Mouse (Mus musculus) layer of hippocampus, postnatal 25 days (tissue): ENCODE results near the gene H2-Eb1. TPM values are rescaled to one million over a fixed set of nuclear protein-coding genes. Genes with fewer than 3 reads are reported as not detected.
"Not testable (repeated sequence)": the region's sequence is repeated elsewhere in the genome, so short reads cannot be mapped to it uniquely, and the experiment has no call there.

Experiments used
- DNase-seq, 2 experiments: peaks; one replicate each; pipeline ENCODE4 v3.0.0; 2022; ENCODE audit warnings: mixed read lengths in 2 of 2, low spot score in 1 of 2; ENCODE audit errors: extremely low spot score in 1 of 2
- total RNA-seq, 2 experiments: library from RNA; stranded (reverse); gene quantifications; 2 replicates each; pipeline ENCODE4 v1.2.3; 2021

Gene H2-Eb1
- total RNA-seq, 2 experiments from 2014 or later = 1.0 to 1.6 TPM

DNA sequence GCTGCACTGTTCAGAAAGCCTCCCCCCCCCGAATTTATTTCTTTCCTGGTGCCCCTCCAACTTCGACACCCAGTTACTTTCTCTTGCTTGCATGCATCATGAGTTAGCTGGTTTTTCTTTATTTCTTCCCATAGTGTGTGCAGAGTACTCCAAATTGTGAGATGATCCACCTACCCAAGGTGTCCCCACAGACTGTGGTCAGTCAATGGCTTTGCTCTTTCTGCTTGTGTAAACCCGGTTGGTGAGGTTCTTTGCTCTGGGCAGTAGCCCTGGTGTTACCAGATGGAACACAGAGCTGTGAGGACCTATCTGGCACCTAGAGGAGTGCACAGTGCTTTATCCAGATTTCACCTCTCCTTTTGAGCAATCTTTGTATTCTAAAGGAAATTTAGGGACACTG lies 17.5 kb upstream of the H2-Eb1 start:
- DNase-seq = no peak

DNA sequence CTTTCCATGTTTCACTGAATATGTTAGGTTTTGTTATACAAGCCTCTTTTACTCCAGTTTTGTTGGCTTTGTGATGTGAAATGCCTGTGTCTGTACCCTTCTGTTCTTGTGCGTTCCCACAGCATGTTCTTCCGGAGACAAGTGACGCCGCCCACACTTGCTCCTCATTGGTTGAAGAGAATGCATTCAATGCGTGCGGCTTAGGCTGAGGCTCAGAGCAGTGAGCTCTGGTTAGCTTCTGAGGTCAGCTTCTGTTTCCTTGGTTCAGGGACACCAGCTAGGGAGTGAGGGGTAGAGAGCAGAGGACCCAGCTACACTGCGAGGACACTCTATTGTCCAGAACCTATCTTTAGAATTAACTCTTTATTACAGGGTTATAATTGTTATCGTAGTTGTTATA lies 14.1 kb upstream of the H2-Eb1 start:
- peak; percentile 59 to 83 for DNase-seq

DNA sequence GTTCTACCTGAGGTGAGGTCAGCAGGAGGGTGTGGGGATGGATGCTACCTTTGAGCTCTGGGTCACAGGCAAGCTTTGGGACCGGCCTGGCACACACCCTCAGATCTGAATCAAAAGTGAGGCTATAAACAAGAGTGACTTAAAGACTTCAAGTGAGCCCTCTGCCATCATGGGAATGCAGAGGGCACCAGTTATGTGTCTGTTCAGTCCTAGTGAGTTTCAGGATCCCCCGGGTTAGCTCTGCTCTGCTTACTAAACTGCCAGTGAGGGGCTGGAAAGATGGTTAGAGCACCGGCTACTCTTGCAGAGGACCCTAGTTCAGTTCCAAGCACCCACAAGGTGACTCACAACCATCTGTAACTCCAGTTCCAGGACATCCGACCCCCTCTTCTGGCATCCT lies 13.1 kb upstream of the H2-Eb1 start:
- DNase-seq = no peak

DNA sequence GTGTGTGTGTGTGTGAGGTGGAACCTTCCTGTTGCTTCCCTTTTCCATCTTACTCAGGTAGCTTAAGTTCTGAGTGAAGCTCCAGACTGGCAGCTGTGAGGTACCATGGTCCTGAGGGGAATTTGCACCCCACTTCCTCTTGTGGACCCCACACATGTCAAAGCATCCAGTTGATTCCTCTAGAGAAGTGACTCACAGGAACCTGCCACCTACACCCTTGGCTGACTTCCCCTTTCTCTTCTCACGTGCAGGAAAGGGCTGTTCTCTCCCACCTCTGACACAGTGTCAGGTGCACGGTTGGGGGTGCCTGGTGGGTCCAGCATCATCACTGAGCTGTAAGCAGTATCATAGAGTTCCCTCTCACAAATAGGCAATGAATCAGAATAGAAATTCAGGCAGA lies 12.1 kb upstream of the H2-Eb1 start:
- DNase-seq = no peak

DNA sequence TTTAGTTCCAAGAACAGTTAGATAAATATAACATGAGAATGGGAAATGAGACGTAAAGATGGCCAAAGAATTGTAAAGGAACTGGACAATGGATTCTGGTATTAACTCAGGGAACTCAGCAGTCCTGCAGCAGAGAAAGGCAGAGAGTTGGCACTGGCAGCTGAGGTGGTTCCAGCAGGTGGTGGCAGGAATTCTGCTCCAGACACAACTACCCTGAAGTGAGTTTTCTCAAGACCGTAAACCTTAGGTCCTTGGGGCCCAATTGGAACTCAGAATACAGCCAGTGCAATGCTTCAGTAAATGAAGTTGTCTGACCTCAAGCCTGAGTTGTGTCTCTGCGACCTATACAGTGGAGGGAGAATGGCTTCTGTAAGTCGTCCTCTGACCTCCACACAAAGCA lies 11.4 kb upstream of the H2-Eb1 start:
- no peak for DNase-seq

DNA sequence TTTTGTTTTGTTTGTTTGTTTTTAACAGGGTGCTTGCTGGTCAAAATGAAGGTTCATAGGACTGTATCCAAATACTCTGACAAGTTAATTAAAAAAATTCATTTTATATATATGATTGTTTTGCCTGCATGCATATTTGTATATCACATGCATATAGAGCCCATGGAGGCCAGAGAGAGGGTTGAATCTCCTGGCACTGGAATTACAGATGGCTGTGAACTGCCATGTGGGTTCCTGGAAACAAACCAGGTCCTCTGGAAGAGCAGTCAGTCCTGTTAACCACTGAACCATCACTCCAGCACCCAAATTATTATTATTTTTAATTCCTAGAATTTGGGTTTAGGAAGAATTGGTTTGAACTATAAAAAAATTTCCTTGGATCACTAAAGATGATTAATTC lies 10.4 kb upstream of the H2-Eb1 start:
- no peak for DNase-seq

DNA sequence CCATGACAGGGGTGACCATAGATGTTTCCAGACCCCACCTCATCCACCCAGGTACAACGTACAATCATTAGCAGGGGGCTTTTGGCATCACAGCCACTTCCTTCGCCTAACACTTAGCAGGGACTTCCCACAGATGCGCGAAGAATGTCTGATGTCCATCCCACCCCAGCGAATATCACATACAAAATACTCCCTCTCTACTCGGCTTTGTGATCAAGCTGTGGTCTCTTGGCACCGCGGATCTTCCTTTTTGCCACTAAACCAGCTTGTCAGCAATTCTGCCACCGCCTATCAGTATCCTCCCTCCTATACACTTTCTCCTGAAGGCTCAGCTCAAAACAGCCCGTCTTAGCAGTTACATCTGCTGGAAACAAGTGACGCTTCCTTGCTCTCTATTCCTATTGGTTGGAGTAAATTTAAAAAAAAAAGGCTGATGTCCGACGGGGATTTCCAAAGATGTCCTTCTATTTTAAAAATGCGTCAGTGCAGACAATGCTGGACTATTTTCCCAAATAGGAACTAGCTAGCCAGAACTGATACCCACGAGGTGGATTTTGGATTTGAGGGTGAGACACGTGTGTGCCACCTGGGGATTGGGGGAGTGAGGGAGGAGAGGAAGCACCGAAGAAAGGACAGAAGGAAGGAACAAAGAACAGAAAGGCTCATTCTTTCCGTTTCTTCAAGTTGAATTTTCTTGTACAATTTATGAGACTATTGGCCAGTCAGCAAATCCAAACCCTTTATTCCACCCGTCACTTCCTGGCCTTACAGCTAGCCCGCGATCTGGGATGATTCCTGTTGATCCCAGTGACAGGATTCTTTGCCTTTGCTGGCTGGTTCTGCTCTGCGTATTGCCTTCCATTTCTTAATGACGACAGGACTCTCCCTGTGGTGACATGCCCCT lies 9.5 kb upstream of the H2-Eb1 start:
- DNase-seq = no peak

DNA sequence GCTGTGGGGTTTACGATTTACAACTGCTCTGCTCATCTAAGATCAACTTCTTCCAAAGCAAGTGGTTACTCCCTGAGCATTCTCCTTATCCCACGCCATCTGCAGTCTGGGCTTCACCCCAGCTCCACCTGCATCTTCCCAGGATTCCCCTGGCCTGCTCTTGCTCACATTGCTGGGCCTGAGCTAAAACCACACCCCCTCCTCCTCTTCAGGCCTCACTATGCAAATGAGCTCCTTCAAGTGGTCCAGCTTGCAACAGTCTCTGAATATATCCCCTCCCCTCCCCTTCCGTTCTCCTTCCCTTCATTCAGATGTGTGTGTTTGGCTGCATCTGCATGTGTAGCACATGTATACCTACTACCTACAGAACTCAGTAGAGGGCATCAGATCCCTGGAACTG lies 6.3 kb upstream of the H2-Eb1 start:
- DNase-seq = no peak

DNA sequence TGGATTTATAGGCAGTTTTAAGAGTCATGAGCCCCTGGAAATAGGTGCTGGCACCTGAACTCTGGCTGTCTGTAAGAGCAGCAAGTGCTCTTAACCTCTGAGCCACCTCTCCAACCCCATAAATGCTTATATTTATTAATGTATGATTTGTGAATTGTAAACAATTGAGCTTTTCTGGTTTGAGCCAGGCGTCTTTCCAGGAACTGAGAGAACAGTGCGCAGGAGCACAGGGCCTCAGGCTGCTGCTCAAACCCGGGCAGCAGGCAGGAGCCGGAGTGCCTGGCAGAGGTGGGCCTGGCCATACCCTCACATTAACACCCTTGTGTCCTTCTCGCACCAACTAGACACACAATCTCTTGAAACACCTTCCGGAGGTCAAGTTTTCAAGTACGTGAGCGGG lies 5.6 kb upstream of the H2-Eb1 start:
- no peak for DNase-seq

DNA sequence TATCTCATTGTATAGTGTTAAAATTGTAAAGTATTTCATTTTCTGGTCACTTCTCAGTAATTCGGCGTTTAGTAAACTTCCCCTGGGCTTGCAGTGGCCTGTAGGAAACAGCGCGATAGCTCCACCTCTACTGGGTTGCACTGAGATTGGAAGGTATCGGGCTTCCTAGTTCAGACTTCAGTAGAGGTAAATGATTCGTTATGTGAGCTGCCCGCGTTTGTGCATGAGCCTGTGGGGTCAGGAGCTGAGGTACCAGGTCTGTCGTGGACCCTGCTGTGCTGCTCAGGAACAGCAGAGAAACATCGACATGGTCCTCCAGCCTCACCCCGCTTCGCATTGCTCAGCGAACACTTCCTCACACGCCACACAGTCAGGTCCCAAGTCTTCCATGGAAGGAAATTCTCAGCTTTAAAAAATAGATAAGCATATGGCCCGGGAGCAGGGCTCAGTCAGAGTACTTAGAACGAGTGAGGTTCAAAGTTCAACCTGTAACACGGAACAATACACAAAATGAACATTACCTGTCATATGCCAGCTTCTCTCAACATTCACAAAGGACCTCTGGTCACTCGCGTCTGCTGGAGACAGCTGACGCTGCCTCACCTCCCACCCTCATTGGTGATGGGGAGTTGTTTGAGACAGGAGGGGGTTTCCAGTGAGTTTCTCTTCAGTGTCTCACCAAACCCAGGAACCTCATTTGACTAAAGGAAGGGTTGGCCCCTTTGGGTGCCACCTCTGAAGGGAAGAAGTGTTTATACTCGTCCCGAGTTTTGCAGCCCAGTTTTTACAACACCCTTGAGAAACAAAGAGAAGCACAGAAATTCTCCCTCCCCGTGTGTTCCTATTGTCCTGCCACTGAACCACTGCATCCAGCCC lies 4.7 kb upstream of the H2-Eb1 start:
- no peak for DNase-seq

DNA sequence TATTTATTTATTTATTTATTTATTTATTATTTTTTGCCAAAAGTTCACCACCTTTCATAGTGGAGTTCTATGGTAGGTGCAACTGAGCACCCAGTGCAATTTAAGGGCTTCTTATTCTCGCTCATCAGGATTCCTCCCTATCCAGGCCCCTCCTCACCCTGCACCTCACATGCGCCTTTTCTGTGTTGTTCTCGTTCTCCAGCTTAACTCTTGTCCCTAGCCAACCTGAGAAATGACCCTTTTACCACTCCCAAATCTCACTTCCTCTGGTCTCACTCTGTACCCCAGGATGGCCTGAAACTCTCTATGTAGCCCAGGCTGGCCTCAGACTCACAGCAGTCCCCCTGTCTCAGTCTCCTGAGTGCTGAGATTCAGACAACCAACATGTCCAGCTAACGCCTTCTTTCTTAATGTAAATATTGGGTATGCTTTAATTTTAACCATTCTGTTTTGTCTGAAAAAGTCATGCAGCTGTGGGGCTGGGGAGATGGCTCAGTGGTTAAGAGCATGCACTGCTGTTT lies 3.9 kb upstream of the H2-Eb1 start:
- no peak for DNase-seq

DNA sequence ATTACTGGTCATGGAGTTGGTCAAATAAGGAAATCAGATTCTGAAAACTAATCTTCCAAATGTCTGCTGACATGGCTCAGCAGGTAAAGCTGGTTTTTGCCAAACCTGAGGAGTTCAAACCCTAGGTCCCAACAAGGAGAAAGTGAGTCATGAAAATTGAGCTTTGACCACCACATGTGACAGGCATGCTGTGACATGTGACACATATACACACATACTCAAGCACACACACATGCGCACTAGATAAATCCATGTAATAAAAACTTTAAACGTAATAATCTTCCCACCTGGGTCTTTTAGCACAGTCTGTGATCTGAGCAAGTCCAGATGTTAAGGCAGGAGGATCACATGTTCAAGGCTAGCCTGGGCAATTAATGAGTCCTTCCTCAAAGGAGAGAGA lies 1.9 kb upstream of the H2-Eb1 start:
- DNase-seq = no peak

DNA sequence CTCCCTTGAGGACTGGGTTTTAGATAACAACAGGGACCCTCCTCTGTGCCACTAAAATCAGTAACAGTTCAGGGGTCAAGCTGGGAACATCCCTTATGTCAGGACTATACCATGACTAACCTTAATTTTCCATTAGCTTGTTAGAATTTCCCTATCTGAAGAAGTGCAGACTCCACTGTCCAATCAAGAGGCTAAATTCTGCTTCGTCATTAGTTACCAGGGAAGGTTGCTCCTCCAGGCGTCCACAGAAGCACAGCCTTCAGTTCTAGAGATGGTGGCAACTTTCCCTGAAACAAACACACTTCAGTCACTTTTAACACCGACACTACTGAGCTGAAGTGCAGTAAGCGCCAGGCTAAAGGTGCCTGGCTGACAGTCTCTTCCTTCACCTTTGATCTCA lies 916 bp upstream of the H2-Eb1 start:
- DNase-seq = peak; percentile 16 to 39

DNA sequence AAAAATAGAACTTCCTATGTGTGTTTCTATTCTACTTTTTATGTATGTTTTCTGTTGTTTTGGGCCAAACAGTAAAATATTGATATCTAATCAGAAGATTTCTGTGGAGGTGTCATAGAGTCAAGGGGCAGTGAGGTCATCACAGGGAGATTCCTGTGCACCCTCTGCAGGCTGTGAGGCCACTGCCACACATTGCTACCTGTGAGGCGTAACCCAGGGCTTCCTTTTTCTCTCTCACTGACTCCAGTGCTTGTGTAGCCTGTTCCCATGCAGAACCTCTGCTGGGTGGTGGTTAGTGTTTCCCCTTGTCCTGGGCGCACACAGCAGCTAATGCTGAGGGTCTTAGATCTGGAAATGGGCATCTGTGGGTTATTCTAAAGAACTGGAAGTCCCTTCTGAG lies 740 bp downstream of the H2-Eb1 start:
- no peak for DNase-seq

DNA sequence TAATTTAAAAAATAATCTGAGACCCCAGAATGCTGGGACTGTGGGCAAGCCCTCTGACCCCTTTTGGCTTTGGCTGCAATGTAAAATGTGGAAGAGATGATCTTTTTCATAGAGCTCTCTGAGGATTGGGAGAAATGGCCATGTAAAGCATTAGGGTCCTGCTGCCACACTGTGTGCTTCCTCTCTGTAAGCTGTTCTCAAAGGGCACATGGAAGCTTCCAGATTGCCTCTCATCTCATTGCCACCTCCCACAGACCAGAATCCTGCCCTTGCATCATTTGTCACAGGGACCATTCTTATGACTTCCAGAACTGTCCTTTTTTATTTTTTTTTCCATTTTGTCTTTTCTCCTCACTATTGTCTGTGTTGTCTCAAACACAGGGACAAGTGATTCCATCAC lies 1.5 kb downstream of the H2-Eb1 start:
- DNase-seq = no peak

DNA sequence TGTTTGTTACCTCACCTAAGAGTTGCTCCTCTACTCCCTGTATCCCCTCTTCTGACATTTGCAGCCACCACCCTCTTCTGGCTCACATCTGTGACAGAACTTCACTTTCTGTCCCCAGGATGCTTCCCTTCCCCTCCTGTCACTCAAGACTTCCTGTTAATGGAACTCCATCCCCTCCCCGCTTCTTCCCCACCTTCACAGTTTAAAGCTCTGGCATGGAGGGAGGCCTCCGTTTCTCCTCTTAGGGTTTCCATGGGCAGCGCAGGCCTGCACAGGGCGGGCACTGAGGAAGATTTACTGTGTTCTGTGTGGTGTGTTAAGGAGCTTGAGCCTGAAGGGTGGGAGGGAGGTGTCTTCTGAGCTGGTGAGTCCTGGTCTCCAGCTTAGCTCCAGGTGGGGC lies 2.5 kb downstream of the H2-Eb1 start:
- DNase-seq = no peak

DNA sequence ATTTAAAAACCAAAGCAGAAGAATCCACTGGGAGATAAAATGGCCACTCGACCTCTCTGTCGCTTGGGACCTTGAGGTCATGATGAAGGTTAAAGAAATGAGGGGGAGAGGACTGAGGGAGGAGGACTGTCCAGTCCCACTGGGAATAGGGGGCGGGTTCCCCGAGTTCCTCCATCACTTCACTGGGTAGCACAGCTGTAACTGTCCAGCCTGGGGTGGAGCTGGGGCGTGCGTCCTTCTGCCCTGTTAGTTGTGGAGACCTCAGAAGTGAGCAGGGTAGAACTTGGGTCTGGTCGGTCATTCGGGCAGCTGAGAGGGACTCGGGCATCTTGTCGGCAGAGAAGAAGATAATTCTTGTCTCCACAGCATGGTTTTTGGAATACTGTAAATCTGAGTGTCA lies 3.6 kb downstream of the H2-Eb1 start:
- DNase-seq = no peak

DNA sequence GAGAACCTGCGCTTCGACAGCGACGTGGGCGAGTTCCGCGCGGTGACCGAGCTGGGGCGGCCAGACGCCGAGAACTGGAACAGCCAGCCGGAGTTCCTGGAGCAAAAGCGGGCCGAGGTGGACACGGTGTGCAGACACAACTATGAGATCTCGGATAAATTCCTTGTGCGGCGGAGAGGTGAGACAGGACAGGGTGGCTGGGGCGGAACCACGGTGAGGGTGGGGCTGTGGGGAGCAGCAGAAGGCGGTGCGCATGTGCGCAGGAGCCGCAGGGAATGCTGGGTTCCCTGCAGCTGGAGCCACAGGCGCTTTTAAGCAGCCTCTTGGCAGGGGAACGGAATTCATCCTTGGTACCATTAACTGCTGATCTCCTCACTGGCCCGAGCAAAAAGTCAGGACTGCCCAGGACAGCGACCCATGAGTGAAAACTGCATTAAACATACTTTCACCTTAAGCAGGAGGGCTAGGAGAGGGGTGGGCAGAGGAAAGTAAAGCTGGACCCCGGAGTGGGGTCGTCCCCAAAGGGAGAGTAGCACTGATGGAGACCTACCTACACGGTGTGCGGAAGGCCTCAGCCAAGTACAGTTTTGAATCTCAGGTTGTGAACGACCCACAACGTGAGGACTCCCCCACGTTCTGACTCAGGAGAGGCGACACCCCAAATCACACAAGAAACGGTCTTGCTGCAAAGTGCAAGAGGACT lies 4.2 kb downstream of the H2-Eb1 start:
- DNase-seq = peak; percentile 48 to 63

DNA sequence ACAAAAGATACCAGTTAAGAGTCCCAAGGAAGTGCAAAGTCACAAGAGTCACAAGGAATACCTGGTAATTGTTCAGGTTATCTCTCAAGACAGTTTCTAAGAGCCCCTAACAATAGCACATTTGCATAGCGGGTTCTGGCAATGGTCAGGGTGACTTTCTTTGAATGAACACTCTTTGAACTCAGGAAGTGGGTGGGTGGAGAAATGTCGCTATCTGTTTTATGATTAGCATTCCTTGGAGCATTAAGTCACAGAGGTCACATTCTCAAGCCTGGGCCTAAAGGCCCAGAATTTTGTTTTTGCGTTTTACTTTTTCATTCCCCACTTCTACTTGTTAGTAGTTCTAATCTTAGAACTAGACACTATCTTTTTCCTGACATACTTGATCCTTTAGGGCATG lies 4.9 kb downstream of the H2-Eb1 start:
- not testable (repeated sequence) for DNase-seq

DNA sequence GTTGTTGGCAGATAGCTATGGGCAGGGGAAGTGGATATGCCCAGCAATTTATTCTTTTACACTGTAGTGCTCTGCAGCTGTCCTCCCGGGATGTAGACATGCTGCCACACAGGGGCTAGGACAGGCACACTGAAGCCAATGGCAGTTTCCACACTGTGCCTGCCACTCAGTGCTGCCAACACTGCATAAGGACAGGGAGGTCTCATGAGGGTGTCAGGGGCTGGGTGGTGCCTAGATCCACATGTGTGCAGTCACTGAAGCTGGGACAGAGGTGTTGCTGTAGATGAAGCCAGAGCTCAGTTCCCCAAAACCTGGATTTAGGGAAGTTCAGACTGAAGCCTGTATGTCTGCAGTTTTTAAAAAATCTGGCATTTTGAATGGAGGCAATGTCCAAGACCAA lies 6.5 kb downstream of the H2-Eb1 start:
- DNase-seq = no peak

DNA sequence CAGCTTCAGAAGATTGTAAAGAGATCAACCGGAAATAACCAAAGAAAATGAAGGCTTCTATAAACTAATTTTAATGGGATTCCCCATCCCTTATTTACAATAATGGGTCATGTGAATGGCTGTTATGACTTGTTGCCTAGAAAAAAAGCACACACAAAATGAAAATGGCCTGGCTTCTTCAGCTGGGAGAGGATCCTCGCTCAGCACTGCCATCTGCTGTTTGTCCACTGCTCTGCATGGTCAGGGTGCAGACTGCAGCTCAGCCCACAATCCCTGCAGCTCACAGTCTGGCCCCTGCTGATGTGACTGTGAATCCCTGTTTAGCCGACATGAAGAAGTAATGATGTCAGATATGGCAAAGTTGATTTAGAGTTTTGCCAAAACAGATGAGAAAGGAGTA lies 7.7 kb downstream of the H2-Eb1 start:
- DNase-seq = peak; percentile 62 to 87
